In genomic region chr1:164187002-164187560, GRCm38 (mm10) we compare ENCODE assay signal across 26 mouse cellular contexts. TPM values are rescaled to one million over a fixed set of nuclear protein-coding genes. Genes with fewer than 3 reads are reported as not detected.
DNase-seq lines count a peak whose midpoint lies in the region; ATAC-seq and TF ChIP-seq lines count a peak whose summit lies in the region.
"Had no signal": no experiment of that assay in that cellular context is flagged by ENCODE, and none has a peak within 500 bp of the region (broad histone marks: within the 10 kb centered on the region; RNA-seq: fewer than 3 reads in every experiment).

No protein-coding gene starts in this region.

- DNase-seq in kidney, adult 11 months, result peak; percentile 9
- no peak for DNase-seq in kidney, postnatal 10 days
- peak; percentile 62 for DNase-seq in kidney, adult 9 months
- DNase-seq in kidney, postnatal 14 days, result no peak
- no peak for DNase-seq in gastrocnemius, postnatal 4 days (ENCODE audit: low spot score in 2 of 2)
- DNase-seq: adrenal gland, postnatal 10 days; adrenal gland, postnatal 36 days; B cell, adult 2 months; cerebellum, adult 18-20 months; cerebellum, adult 9-10 months; cerebellum, postnatal 14 days; gastrocnemius, postnatal 10 days; gastrocnemius, postnatal 36 days; heart, adult 18-20 months; heart, postnatal 10 days; heart, postnatal 4 days had no signal

- no peaks in the 10 kb centered on the region for H3K4me1 ChIP-seq in intestine, embryonic 15.5 days (replicated peaks)
- no peaks in the 10 kb centered on the region for H3K4me1 ChIP-seq in intestine, postnatal 0 days (replicated peaks; ENCODE audit: control insufficient read depth, insufficient read depth, low read length)
- H3K4me1 ChIP-seq: forebrain, embryonic 10.5 days; heart, embryonic 12.5 days; heart, embryonic 15.5 days had no signal

- H3K27me3 ChIP-seq in intestine, embryonic 15.5 days (replicated peaks), result no peaks in the 10 kb centered on the region
- H3K27me3 ChIP-seq in intestine, postnatal 0 days (replicated peaks; ENCODE audit: control insufficient read depth, insufficient read depth, low read length), result no peaks in the 10 kb centered on the region
- H3K27me3 ChIP-seq: forebrain, embryonic 13.5 days; heart, embryonic 12.5 days; heart, embryonic 15.5 days had no signal

- no peak overlapping the region for H3K4me2 ChIP-seq in intestine, embryonic 15.5 days (replicated peaks)
- H3K4me2 ChIP-seq in intestine, postnatal 0 days (replicated peaks; ENCODE audit: low read depth), result no peak overlapping the region
- H3K4me2 ChIP-seq: forebrain, embryonic 13.5 days; heart, embryonic 12.5 days; heart, embryonic 15.5 days; hindbrain, embryonic 14.5 days had no signal

- no peak for TF ChIP-seq CTCF in intestine, postnatal 0 days (IDR thresholded peaks at IDR 0.05; ENCODE audit: low read depth)

- H3K4me3 ChIP-seq in intestine, embryonic 15.5 days (replicated peaks), result no peak overlapping the region
- H3K4me3 ChIP-seq in intestine, postnatal 0 days (ENCODE audit: low read depth, low read length), result no peak overlapping the region
- H3K4me3 ChIP-seq: forebrain, embryonic 10.5 days; forebrain, embryonic 13.5 days; heart, embryonic 12.5 days; heart, embryonic 15.5 days had no signal

- no peak overlapping the region for H3K9ac ChIP-seq in intestine, embryonic 15.5 days
- no peak overlapping the region for H3K9ac ChIP-seq in intestine, postnatal 0 days (ENCODE audit: low read depth, low read length)
- H3K9ac ChIP-seq: forebrain, embryonic 13.5 days; heart, embryonic 12.5 days; heart, embryonic 15.5 days; hindbrain, embryonic 14.5 days had no signal

- H3K9me3 ChIP-seq in intestine, embryonic 15.5 days, result no peaks in the 10 kb centered on the region
- H3K9me3 ChIP-seq in intestine, postnatal 0 days (ENCODE audit: control insufficient read depth), result no peaks in the 10 kb centered on the region
- H3K9me3 ChIP-seq: forebrain, embryonic 10.5 days; forebrain, embryonic 13.5 days; G1E; heart, embryonic 12.5 days; heart, embryonic 15.5 days had no signal

- H3K27ac ChIP-seq in intestine, embryonic 15.5 days, result no peak overlapping the region
- no peak overlapping the region for H3K27ac ChIP-seq in intestine, postnatal 0 days (ENCODE audit: low read depth, low read length)
- H3K27ac ChIP-seq: forebrain, embryonic 10.5 days; forebrain, embryonic 13.5 days; heart, embryonic 15.5 days; hindbrain, embryonic 14.5 days had no signal

- 73% methylated on average over 1 of the region's 1 CpGs for WGBS in intestine, embryonic 15.5 days
- 40% methylated on average over 1 of the region's 1 CpGs for WGBS in intestine, postnatal 0 days

- peak; percentile 63; the same call in 1 of the 2 replicates for ATAC-seq in intestine, embryonic 15.5 days
- ATAC-seq in intestine, postnatal 0 days, result peak; percentile 79
- ATAC-seq: forebrain, embryonic 13.5 days; forebrain, embryonic 16.5 days; Patski had no signal

- H3K36me3 ChIP-seq in intestine, embryonic 15.5 days, result no peaks in the 10 kb centered on the region
- H3K36me3 ChIP-seq in intestine, postnatal 0 days (ENCODE audit: control insufficient read depth, insufficient read depth), result no peaks in the 10 kb centered on the region
- H3K36me3 ChIP-seq: forebrain, embryonic 10.5 days; G1E; heart, embryonic 12.5 days; heart, embryonic 15.5 days had no signal

RNA-seq across cellular contexts. Expression of gene F5, which starts 35.4 kb away (rescaled TPM):
- polyA plus RNA-seq in intestine, embryonic 15.5 days (2015; fragmentation: Nextera tagmentation; extraction: Ambion mirVana), result 0.43 and 0.44 TPM in 2 replicates
- polyA plus RNA-seq in intestine, postnatal 0 days (2015; fragmentation: Nextera tagmentation; extraction: Ambion mirVana), result 0.22 and 0.41 TPM in 2 replicates
- under 1 TPM; 0.32 to 0.80 TPM for total RNA-seq in gastrocnemius, postnatal 4 days (2021)

Comparison
In these comparisons a context has a peak if more than half of its experiments do, and no peak if none do; other contexts are left out.
1. DNase-seq: peak in kidney, adult 11 months (single experiment) and kidney, adult 9 months (single experiment); none in kidney, postnatal 10 days (single experiment), kidney, postnatal 14 days (single experiment) and gastrocnemius, postnatal 4 days (0 of 2).